Mouse (Mus musculus) liver, adult 2 months (tissue): ENCODE results near the gene Gm20388. TPM values are rescaled to one million over a fixed set of nuclear protein-coding genes. Genes with fewer than 3 reads are reported as not detected.

ENCODE experiments used
- DNase-seq: peaks from one replicate; pipeline ENCODE4 v3.0.0-alpha.2; 2011; ENCODE audit warnings: low read depth, low spot score; ENCODE audit errors: extremely low read depth
- H3K27ac ChIP-seq: fragments of 200-500 bp; replicated peaks from 2 replicates; pipeline ENCODE4 v1.5.1; 2012; ENCODE audit warnings: low read depth, mild to moderate bottlenecking, control low read depth, inconsistent platforms, low read length; ENCODE audit not compliant: insufficient read depth
- H3K27me3 ChIP-seq: fragments of 200-500 bp; 2 replicates; pipeline ENCODE4 v1.6.1; 2012; ENCODE audit warnings: mild to moderate bottlenecking, moderate library complexity, low read length, inconsistent platforms; ENCODE audit not compliant: control insufficient read depth, insufficient read depth
- H3K36me3 ChIP-seq: fragments of 200-500 bp; 2 replicates; pipeline ENCODE4 v1.6.1; 2012; ENCODE audit warnings: low read length, inconsistent platforms; ENCODE audit not compliant: control insufficient read depth, insufficient read depth
- H3K4me1 ChIP-seq: fragments of 200-500 bp; 2 replicates; pipeline ENCODE4 v1.6.1; 2011; ENCODE audit warnings: low read length; ENCODE audit not compliant: control insufficient read depth, insufficient read depth
- H3K4me3 ChIP-seq: fragments of 200-500 bp; 2 replicates; pipeline ENCODE4 v1.5.1; 2011; ENCODE audit warnings: low read depth, mild to moderate bottlenecking, control low read depth, low read length, moderate library complexity; ENCODE audit not compliant: insufficient read depth
- H3K79me2 ChIP-seq: fragments of 200-500 bp; 2 replicates; pipeline ENCODE4 v1.6.1; 2012; ENCODE audit warnings: inconsistent platforms, mild to moderate bottlenecking, low read length, moderate library complexity; ENCODE audit not compliant: control insufficient read depth, insufficient read depth
- H3K9ac ChIP-seq: fragments of 200-500 bp; 2 replicates; pipeline ENCODE4 v1.6.1; 2012; ENCODE audit warnings: low read depth, mild to moderate bottlenecking, control low read depth, inconsistent platforms, low read length
- CTCF ChIP-seq: fragments of 200-500 bp; IDR thresholded peaks from 2 replicates; pipeline ENCODE4 v1.5.1; 2011; ENCODE audit warnings: low read depth, low read length, control low read depth
- POLR2A ChIP-seq: fragments of 200-500 bp; IDR thresholded peaks from 2 replicates; pipeline ENCODE4 v1.6.1; 2011; ENCODE audit warnings: low read length, control low read depth; ENCODE audit not compliant: insufficient read depth; ENCODE audit errors: extremely low read depth
- WGBS: fragments of 180-500 bp; shearing (Covaris S2); methylation state at CpG from one replicate; pipeline ENCODE4 v1.1.7; 2018; 5-methylcytosine and 5-hydroxymethylcytosine counted together
- polyA plus RNA-seq: library from polyadenylated mRNA; depleted of rRNA; stranded (reverse); fragments of >200 nt; gene quantifications from 2 replicates; pipeline ENCODE4 v1.2.3, GENCODE M21; 2012
- total RNA-seq: library from RNA; depleted of rRNA; stranded (reverse); fragments of >200 nt; gene quantifications from 2 replicates; pipeline ENCODE4 v1.2.3, GENCODE M21; 2014

Gene Gm20388
- total and polyA plus RNA-seq, 2 experiments, result 6.4 to 19.9 TPM

GRCm38 (mm10) chr8:122229819-122230711 is 2319.4 kb downstream of the Gm20388 start:
- no peak for DNase-seq
- Histone ChIP-seq H3K9ac (peak overlapping the region; percentile 42; the same call in 1 of the 2 replicates), H3K79me2 (no peaks in the 10 kb centered on the region), H3K27me3 (peaks cover 3% of the 10 kb centered on the region; the same call in 1 of the 2 replicates), H3K4me3 (peak overlapping the region; percentile 41), H3K27ac (no peak overlapping the region), H3K36me3 (no peaks in the 10 kb centered on the region), H3K4me1 (no peaks in the 10 kb centered on the region)
- TF ChIP-seq POLR2A (no peak), CTCF (no peak)
- WGBS, result 4% methylated on average over 79 of the region's 98 CpGs

- no peak overlapping the region for H3K9ac ChIP-seq
Measured at GRCm38 (mm10) chr8:122230712-122231337, 2320.2 kb downstream of the Gm20388 start.

GRCm38 (mm10) chr8:122234055-122234454 is 2323.4 kb downstream of the Gm20388 start:
- peak; percentile 27 for DNase-seq
- no peak overlapping the region for H3K27ac ChIP-seq
- no peaks in the 10 kb centered on the region for H3K4me1 ChIP-seq
- H3K36me3 ChIP-seq, result no peaks in the 10 kb centered on the region
- H3K79me2 ChIP-seq, result no peaks in the 10 kb centered on the region
- H3K27me3 ChIP-seq, result peaks cover 3% of the 10 kb centered on the region; the same call in 1 of the 2 replicates
- no peak overlapping the region for H3K9ac ChIP-seq
- TF ChIP-seq POLR2A (no peak), CTCF (peak; percentile 47)
- WGBS, result 15% methylated on average over 11 of the region's 11 CpGs
- no peak overlapping the region for H3K4me3 ChIP-seq

More at GRCm38 (mm10) chr8:122230712-122231337, 2320.2 kb downstream of the Gm20388 start:
- Histone ChIP-seq H3K27ac (no peak overlapping the region), H3K4me1 (no peaks in the 10 kb centered on the region), H3K27me3 (peaks cover 3% of the 10 kb centered on the region; the same call in 1 of the 2 replicates), H3K79me2 (no peaks in the 10 kb centered on the region), H3K4me3 (peak overlapping the region; percentile 41; the same call in 1 of the 2 replicates), H3K36me3 (no peaks in the 10 kb centered on the region)
- no peak for DNase-seq
- TF ChIP-seq POLR2A (no peak), CTCF (peak; percentile 82)
- WGBS, result 9% methylated on average over 32 of the region's 32 CpGs

GRCm38 (mm10) chr8:122236521-122236920 is 2325.9 kb downstream of the Gm20388 start:
- no peaks in the 10 kb centered on the region for H3K4me1 ChIP-seq
- DNase-seq, result no peak
- H3K27me3 ChIP-seq, result no peaks in the 10 kb centered on the region
- WGBS, result 93% methylated on average over 3 of the region's 3 CpGs
- H3K27ac ChIP-seq, result no peak overlapping the region
- no peak overlapping the region for H3K4me3 ChIP-seq
- no peaks in the 10 kb centered on the region for H3K79me2 ChIP-seq
- no peak overlapping the region for H3K9ac ChIP-seq
- TF ChIP-seq CTCF (no peak), POLR2A (no peak)
- H3K36me3 ChIP-seq, result no peaks in the 10 kb centered on the region

GRCm38 (mm10) chr8:122238225-122238624 is 2327.6 kb downstream of the Gm20388 start:
- H3K27ac ChIP-seq, result no peak overlapping the region
- TF ChIP-seq POLR2A (no peak), CTCF (no peak)
- no peaks in the 10 kb centered on the region for H3K79me2 ChIP-seq
- H3K9ac ChIP-seq, result no peak overlapping the region
- no peaks in the 10 kb centered on the region for H3K4me1 ChIP-seq
- no peak for DNase-seq
- H3K36me3 ChIP-seq, result no peaks in the 10 kb centered on the region
- 82% methylated on average over 11 of the region's 11 CpGs for WGBS
- H3K4me3 ChIP-seq, result no peak overlapping the region
- no peaks in the 10 kb centered on the region for H3K27me3 ChIP-seq

- Histone ChIP-seq H3K9ac (no peak overlapping the region), H3K4me1 (no peaks in the 10 kb centered on the region), H3K36me3 (no peaks in the 10 kb centered on the region), H3K27me3 (no peaks in the 10 kb centered on the region), H3K79me2 (no peaks in the 10 kb centered on the region), H3K4me3 (no peak overlapping the region), H3K27ac (no peak overlapping the region)
- WGBS, result 63% methylated on average over 8 of the region's 8 CpGs
- no peak for DNase-seq
- TF ChIP-seq POLR2A (no peak), CTCF (no peak)
Measured at GRCm38 (mm10) chr8:122238731-122239130, 2328.1 kb downstream of the Gm20388 start.
